Mouse (Mus musculus): ENCODE results near the gene Mdn1.

The Mdn1 gene

DNA sequence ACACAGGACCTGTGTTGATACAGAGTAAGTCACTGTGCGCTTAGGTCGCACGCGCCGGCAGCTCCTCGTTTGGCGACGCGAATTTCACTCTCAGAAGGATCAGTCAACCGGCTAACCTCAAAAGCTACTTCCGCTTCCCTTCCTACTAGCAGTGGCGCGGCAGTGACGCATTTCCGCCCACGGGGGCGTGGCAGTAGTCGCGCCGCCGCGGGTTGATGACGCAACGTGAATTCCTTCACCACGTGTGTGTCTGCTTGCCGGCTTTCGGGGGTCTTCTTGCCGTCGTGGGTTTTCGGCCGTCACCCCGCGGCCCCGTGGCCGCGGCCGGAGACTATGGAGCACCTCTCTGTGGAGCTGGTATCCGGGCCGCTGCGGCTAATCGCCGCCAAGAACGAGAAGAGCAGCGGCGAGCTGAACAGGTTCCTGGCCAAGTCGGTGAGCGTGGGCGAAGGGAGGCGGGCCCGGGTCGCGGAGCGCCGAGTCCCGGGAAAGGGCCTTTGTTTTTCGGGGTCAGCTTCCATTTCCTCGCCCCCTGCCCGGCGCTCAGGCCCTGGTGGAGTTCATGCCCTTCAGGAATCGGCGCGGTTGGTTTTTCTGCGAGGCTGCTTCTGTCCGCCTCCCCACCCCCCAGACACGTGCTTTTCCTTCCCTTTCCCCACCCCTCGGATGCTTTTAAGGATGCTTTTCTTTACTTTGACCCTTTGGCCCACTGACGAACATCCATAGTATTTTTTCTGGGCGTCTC lies at the start of gene Mdn1:
TSS of gene Mdn1 (plus strand) at position 202 of the 745 bp plus-strand sequence.
- ATAC-seq (ENCODE audit: low TSS enrichment), result peak; percentile 94

DNA sequence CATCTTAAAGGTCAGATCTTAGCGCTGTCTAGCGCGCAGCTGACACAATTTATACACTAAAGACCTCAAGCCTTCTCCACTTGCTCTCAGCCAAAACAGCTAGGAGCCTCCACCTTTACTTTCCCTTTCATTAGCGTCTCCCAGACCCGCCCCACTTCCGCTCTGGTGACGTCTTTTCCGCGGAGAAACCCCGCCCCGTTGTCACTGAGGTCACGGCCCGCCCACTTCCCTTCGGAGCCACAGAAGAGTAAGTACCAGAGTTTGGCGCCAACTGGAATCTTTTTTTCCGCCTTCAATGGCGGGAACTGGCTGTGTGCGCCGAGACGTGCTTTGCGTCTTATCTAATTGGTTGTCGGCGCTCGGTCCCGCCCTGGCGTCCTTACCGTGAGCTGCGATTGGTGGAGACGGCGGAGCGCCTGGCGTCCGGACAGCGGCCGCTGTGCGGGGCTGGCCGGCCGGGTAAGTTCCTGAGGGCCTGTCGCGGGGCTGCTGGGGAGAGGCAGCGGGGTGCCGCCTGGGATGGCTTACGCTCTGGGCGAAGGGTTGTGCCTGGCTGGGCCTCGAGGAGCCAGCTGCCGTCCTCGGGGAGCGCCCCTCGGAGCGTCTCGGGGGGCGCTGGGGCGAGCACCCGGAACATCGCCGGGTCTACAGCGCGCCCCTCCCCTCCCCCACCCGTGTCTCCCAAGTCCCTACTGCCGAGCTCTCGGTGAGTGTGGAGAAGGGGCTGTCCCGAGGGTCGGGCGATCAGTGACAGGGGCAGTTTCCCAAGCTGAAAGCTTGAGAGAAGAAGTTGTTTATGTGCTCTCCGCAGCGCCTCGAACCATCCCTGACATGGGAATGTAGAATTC lies 41.7 kb upstream of the Mdn1 start, which contains the start of gene Casp8ap2:
TSS of gene Casp8ap2 (plus strand) at position 418 of the 848 bp plus-strand sequence.
- ATAC-seq (ENCODE audit: low TSS enrichment), result peak; percentile 99

GRCm38 (mm10) chr4:32621637-32622036 lies 35.3 kb upstream of the Mdn1 start:
- no peak for ATAC-seq (ENCODE audit: low TSS enrichment)

DNA sequence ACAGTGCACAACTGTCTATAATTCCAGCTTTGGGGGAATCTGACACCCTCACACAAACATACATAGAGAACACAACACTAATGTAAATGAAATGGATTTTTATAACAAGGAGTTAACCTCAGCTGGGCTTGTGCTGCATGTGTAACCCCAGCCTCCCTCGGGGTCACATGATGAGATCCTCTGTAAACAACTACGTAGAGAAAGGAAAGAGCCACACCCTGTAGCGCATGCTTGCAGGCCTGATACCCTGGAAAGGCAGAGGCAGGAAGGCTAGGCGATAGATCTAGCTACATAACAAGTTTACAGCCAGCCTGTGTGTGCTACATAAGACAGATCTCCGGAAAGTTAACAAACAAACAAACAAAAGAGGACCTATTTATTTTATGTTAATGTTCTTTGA lies 5.2 kb upstream of the Mdn1 start:
- ATAC-seq (ENCODE audit: low TSS enrichment), result no peak

DNA sequence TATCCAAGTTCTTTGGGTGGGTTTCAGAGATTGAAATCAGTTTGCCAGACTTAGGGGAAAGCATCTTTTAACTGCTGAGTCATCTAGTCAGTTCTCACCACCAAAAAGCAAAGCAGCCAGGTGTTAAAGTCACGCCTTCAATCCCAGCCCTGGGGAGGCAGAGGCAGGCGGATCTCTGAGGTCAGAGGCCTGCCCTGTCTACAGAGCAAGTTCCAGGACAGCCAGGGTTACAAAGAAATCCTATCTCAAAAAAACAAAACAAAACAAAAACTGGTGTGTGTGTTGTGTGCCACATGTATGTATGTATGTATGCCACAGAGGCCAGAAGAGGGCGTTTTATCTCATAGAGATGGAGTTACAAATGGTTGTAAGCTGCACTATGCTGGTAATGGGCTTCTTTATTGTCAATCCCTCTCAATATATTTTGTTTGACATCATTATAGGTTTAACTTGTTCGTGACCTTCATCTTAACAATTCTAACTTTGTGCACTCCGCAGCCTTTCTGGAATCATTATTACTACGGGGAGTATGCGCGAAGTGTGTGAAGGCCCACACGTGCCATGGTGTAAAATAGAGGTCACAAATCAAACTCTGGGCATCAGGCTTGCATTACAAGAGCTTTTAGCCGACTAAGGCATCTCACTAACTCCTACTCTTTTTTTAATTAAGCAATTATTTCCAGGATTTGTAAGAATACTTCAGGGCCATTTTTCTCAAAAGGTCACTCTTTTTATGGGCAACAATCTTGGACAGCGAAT lies 594 bp upstream of the Mdn1 start:
- peak; percentile 22; the same call in 1 of the 2 replicates for ATAC-seq (ENCODE audit: low TSS enrichment)

- no peak for ATAC-seq (ENCODE audit: low TSS enrichment)
These were observed 8.9 kb downstream of the Mdn1 start for GRCm38 (mm10) chr4:32665843-32666242.

GRCm38 (mm10) chr4:32668291-32668690 lies 11.4 kb downstream of the Mdn1 start:
- no peak for ATAC-seq (ENCODE audit: low TSS enrichment)

- no peak for ATAC-seq (ENCODE audit: low TSS enrichment)
These were observed 12.9 kb downstream of the Mdn1 start for GRCm38 (mm10) chr4:32669825-32670224.

DNA sequence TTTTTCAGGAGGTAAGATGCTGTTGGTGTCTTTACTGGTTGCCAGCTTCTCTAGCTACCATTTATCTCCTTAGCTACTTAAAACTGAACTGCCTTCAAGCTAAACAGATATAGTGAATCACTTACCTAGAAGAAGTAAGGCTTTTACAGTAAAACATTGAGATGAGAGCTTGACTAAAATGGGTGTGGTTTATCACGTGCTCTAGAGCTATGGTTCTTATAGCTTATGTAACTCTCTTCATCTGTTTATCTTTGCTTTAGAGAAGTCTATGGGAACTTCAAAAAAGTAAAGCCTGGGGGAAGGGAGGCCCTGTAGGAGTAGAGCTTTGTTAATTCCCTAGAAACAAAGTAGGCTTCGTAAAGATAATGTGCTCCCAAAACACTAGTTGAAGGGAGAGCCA lies 17.1 kb downstream of the Mdn1 start:
- no peak for ATAC-seq (ENCODE audit: low TSS enrichment)

DNA sequence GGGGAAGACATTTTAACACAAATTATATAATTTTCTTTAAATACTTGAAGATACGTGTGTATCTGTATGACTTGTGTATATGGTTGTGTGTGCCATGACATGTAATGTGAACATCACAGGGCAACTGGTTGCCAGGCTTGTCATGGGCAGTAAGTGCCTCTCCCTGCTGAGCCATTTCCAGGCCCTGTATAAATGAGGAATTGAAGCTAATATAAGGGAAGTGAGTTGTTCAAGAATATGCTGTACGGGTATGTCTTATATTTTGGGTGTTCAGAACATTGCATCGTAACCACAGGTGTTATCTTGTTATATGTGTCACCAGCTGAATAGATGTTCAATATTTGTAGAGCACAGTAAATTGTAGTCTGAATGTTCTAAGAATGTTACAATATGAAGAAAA lies 20.6 kb downstream of the Mdn1 start:
- no peak for ATAC-seq (ENCODE audit: low TSS enrichment)

DNA sequence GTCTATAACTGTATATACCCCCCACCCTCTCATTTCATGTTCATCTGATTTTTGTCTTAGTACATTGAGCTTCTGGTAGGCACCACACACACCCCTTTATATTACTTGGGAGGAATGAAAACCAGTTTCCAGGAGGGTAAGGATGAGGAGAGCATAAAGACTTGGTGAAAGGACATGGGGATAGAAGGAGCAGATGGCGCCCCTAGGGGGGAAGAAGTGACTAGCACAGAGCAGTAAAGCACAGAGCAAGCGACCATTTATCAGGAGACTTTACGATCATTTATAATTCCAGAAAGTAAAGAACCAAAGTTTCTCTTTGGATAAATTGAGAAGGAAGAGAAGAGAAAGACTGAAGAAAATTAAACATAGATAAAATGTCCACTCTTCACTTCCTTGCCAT lies 23.9 kb downstream of the Mdn1 start:
- no peak for ATAC-seq (ENCODE audit: low TSS enrichment)

- ATAC-seq (ENCODE audit: low TSS enrichment), result no peak
These were observed 25.6 kb downstream of the Mdn1 start for GRCm38 (mm10) chr4:32682471-32682870.

GRCm38 (mm10) chr4:32683061-32683582 lies 26.2 kb downstream of the Mdn1 start:
- no peak for ATAC-seq (ENCODE audit: low TSS enrichment)

DNA sequence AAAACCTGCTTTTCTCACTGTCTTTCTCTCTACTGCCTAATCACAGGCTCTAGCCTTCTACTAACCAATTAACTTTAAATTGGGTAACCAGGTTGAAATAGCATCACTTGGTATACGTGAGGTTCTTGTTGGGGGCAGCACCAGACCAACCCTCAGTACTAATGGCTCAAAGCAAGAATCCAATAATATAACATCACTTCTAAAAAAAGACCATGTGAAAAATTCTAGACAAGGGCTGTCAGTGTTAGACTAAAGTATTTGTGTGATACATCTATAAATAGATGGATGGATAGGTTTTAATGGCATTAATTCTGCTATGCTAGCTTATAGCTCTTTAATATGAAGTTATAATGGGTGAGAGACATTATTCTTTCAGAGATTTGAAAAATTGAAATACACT lies 60.8 kb downstream of the Mdn1 start:
- ATAC-seq (ENCODE audit: low TSS enrichment), result no peak

- peak; percentile 64; the same call in 1 of the 2 replicates for ATAC-seq (ENCODE audit: low TSS enrichment)
These were observed 88.5 kb downstream of the Mdn1 start for GRCm38 (mm10) chr4:32745394-32745793.

- ATAC-seq (ENCODE audit: low TSS enrichment), result no peak
These were observed 91.5 kb downstream of the Mdn1 start for GRCm38 (mm10) chr4:32748396-32748795.

DNA sequence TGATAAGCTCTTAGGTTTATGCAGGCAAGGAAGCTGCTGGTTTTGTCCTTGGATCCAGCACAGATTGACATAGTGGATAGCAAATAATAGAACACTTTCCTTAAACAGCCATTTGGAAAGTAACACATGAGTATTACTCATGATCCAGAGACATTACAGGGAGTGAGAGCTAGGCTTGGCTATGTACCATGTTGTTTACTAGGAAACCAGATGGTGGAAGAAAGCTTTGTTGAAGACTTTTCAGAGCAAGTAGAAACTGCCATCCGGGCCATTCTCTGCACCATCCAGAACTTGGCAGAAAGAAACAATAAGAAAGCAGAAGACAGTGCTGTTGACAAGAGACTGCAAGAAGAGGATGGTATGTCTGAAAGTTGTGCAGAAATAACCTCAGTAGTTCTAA lies 93.8 kb downstream of the Mdn1 start:
- peak; percentile 96 for ATAC-seq (ENCODE audit: low TSS enrichment)

GRCm38 (mm10) chr4:32757430-32757829 lies 100.5 kb downstream of the Mdn1 start:
- ATAC-seq (ENCODE audit: low TSS enrichment), result peak; percentile 99

- no peak for ATAC-seq (ENCODE audit: low TSS enrichment)
These were observed 110.6 kb downstream of the Mdn1 start for GRCm38 (mm10) chr4:32767471-32767870.

- no peak for ATAC-seq (ENCODE audit: low TSS enrichment)
These were observed 111.1 kb downstream of the Mdn1 start for GRCm38 (mm10) chr4:32768046-32768445.

DNA sequence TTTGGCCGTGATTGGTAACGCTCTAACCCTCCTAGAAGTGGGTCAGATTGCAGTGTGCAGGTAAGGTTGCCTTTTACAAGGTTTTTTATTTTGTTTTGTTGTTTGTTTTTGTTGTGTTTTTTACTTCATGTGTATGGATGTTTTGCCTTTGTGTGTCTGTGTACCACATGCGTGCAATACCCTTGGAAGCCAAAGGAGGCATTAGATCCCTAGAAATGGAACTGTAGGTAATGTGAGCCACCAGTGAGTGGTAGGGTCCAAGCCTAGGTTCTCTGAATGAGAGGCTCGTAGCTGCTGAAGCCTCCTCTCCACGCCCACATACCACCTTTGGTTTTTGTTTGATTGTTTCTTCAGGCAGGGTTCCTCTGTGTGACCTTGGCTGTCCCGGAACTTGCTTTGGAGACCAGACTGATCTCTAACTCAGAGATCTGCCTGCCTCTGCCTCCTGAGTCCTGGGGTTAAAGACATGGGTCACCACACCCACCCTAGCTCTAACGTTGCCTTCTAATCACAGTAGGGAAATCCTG lies 113.4 kb downstream of the Mdn1 start:
- ATAC-seq (ENCODE audit: low TSS enrichment), result no peak

DNA sequence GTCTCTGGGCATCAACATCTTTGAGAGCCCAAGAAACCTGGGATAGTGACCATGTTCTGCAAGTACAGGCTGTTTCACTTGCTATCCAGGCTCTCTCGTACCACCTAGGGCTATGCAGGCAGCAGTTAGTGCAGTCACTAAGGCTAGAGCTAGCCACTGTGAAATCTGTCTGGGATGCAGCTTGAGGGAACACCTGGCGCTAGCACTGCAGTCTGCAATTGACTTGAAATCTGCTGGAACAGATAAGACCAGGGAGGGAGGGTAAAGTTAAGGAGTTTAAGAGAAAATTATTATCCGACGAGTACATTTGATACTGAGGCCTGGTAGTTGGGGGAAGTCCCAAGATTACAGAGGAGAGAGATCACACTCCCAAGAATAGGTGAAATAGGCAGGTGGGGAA lies 123.1 kb downstream of the Mdn1 start:
- no peak for ATAC-seq (ENCODE audit: low TSS enrichment)
